Mouse (Mus musculus) adrenal gland, postnatal 14 days (tissue): Measurements from ENCODE around the gene Usp4. TPM values are rescaled to one million over a fixed set of nuclear protein-coding genes. Genes with fewer than 3 reads are reported as not detected.
A peak's percentile ranks its signal among the peaks of the same experiment; 100 is the strongest.

Source experiments
- DNase-seq: peaks from one replicate; pipeline ENCODE4 v3.0.0; 2021; ENCODE audit warnings: mixed read lengths
- total RNA-seq: library from RNA; stranded (reverse); gene quantifications from 2 replicates; pipeline ENCODE4 v1.2.3, GENCODE M21; 2021

Gene Usp4
- total RNA-seq, 1 experiment from 2014 or later: 101 TPM

GRCm38 (mm10) chr9:108411381-108411942 is 63.8 kb downstream of the Usp4 start:
- no peak for DNase-seq

- peak; percentile 44 for DNase-seq
Observed at GRCm38 (mm10) chr9:108412221-108412620, 64.6 kb downstream of the Usp4 start.

- no peak for DNase-seq
Observed at GRCm38 (mm10) chr9:108428384-108428783, 80.7 kb downstream of the Usp4 start, which contains the start of gene Ccdc36. Gene Ccdc36, minus strand, starts transcription at chr9:108428484.

DNA sequence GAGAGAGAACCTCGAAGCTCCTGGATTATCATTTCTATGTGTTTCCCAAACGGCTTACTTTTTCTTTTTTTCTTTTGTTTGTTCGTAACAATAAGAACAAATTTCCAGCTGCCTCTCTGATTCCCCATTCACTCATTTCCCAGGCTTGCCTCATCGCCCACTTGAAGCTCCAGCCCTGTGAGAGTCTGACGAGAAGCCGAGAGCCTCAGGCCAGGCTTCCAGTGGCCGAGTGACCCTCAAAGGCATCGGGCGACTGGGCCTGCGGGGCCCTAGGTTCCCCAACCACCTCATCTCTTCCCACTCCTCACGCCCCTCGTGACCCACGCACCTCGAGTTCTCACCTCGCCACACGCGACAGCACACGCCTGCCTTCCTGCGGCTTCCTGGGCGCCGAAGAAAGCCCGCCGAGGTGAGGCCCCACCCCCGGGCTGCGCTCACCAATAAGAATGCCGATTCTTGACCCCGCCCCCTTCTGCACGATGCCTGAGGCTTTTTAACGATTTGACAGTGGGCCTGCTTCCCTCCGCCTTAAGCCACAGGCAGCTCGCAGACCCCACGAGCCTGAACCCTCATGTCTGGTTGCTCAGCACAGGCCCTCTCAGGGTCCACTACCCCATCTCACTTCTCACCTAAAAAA is 83.9 kb downstream of the Usp4 start:
- no peak for DNase-seq

GRCm38 (mm10) chr9:108436182-108436581 is 88.5 kb downstream of the Usp4 start, which contains the start of gene BC048562:
Gene BC048562, plus strand, starts transcription at chr9:108436482.
- DNase-seq: no peak

GRCm38 (mm10) chr9:108439176-108439575 is 91.5 kb downstream of the Usp4 start:
- DNase-seq: no peak

DNA sequence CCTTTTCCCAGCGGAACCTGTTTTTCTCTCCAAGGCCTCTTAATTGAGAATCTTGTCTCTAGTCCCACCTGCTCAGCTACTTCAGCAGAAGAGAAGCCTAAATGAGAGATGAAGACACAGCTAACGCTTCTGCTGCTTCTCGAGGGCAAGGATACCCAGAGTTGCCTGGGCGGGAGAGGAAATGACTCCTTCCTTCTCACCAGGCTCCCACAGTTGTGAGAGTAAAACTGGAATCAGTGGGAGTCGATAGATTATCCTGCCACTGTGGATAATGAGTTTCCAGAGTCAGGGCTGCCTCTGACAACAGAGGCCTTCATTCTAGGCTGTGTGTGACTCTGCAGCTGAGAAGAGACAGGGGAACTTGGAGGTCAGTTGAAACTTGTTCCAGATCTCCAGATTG is 92.8 kb downstream of the Usp4 start:
- DNase-seq: no peak

- DNase-seq: no peak
Observed at GRCm38 (mm10) chr9:108441236-108441919, 93.7 kb downstream of the Usp4 start.

Other genes starting within 250 kb of the Usp4 start
- 2.9 TPM in 2 replicates for gene Bsn, start 157.5 kb upstream of the Usp4 start, total RNA-seq
- gene Dag1, start 83.9 kb upstream of the Usp4 start, total RNA-seq: 156 and 176 TPM in 2 replicates
- 16.9 and 21.2 TPM in 2 replicates for gene Nicn1, start 57.4 kb upstream of the Usp4 start, total RNA-seq
- gene Amt, start 51.0 kb upstream of the Usp4 start, total RNA-seq: 6.8 and 13.2 TPM in 2 replicates
- gene Rhoa, start 41.7 kb upstream of the Usp4 start, total RNA-seq: 359 and 362 TPM in 2 replicates
- gene Tcta, start 41.7 kb upstream of the Usp4 start, total RNA-seq: 30.4 and 34.1 TPM in 2 replicates
- gene Gpx1, start 8.9 kb upstream of the Usp4 start, total RNA-seq: 551 and 754 TPM in 2 replicates
- 0.74 and 1.4 TPM in 2 replicates for gene 1700102P08Rik, start 45.0 kb downstream of the Usp4 start, total RNA-seq
- gene Ccdc36, start 80.6 kb downstream of the Usp4 start, total RNA-seq: not detected in 2 replicates
- gene BC048562, start 88.6 kb downstream of the Usp4 start, total RNA-seq: not detected in 2 replicates
- 35.1 and 36.4 TPM in 2 replicates for gene Ccdc71, start 112.7 kb downstream of the Usp4 start, total RNA-seq
- gene Klhdc8b, start 113.7 kb downstream of the Usp4 start, total RNA-seq: 29.7 and 30.9 TPM in 2 replicates
- 121 and 124 TPM in 2 replicates for gene Lamb2, start 131.9 kb downstream of the Usp4 start, total RNA-seq
- 163 and 175 TPM in 2 replicates for gene Usp19, start 142.7 kb downstream of the Usp4 start, total RNA-seq
- 179 and 190 TPM in 2 replicates for gene Qars, start 159.9 kb downstream of the Usp4 start, total RNA-seq
- gene Qrich1, start 169.0 kb downstream of the Usp4 start, total RNA-seq: 114 and 125 TPM in 2 replicates
- 99.2 and 110 TPM in 2 replicates for gene Impdh2, start 212.4 kb downstream of the Usp4 start, total RNA-seq
- gene Ndufaf3, start 219.6 kb downstream of the Usp4 start, total RNA-seq: 55.5 and 67.2 TPM in 2 replicates
- 48.8 and 51.5 TPM in 2 replicates for gene Dalrd3, start 222.0 kb downstream of the Usp4 start, total RNA-seq
- gene Wdr6, start 230.9 kb downstream of the Usp4 start, total RNA-seq: 91.0 and 102 TPM in 2 replicates
- 4.7 and 7.7 TPM in 2 replicates for gene P4htm, start 249.8 kb downstream of the Usp4 start, total RNA-seq